Comparison of ENCODE assay signal across 8 mouse cellular contexts in genomic region chrX:7898880-7899874, GRCm38 (mm10). TPM values are rescaled to one million over a fixed set of nuclear protein-coding genes. Genes with fewer than 3 reads are reported as not detected.
DNase-seq lines count a peak whose midpoint lies in the region; ATAC-seq and TF ChIP-seq lines count a peak whose summit lies in the region.

Gene Pqbp1 (minus strand): TSS chrX:7899269.
Gene Timm17b (plus strand): TSS chrX:7899357.

- intact Hi-C loops in gastrocnemius, adult 2 months (cut with DNase I): no loop called here
- intact Hi-C loops in left cerebral cortex, adult 2 months (cut with DNase I): no loop called here

- peak; percentile 95 for ATAC-seq in common myeloid progenitor, adult 5-6 weeks (replicated peaks; ENCODE audit: low read depth, poor library complexity, severe bottlenecking)
- ATAC-seq in hindbrain, postnatal 0 days: peak; percentile 98
- ATAC-seq in megakaryocyte, adult 5-6 weeks (ENCODE audit: poor library complexity, severe bottlenecking): peak; percentile 94

- H3K4me3 ChIP-seq in gastrocnemius, adult 2 months: peak within 1 kb of the TSS; percentile 77
- H3K4me3 ChIP-seq in hindbrain, postnatal 0 days (ENCODE audit: low read length): peak within 1 kb of the TSS; percentile 54
- H3K4me3 ChIP-seq in left cerebral cortex, adult 2 months: peak within 1 kb of the TSS; percentile 66

- no peak for TF ChIP-seq CTCF in gastrocnemius, adult 2 months (IDR thresholded peaks at IDR 0.05)
- TF ChIP-seq CTCF in hindbrain, postnatal 0 days (IDR thresholded peaks at IDR 0.05; ENCODE audit: low read depth): no peak
- no peak for TF ChIP-seq CTCF in left cerebral cortex, adult 2 months (IDR thresholded peaks at IDR 0.05)

- peak within 1 kb of the TSS; percentile 93 for H3K27ac ChIP-seq in gastrocnemius, adult 2 months
- peak within 1 kb of the TSS; percentile 90 for H3K27ac ChIP-seq in hindbrain, postnatal 0 days
- H3K27ac ChIP-seq in left cerebral cortex, adult 2 months: peak within 1 kb of the TSS; percentile 91

- no peaks in the 10 kb centered on the region for H3K9me3 ChIP-seq in hindbrain, postnatal 0 days (ENCODE audit: low read length)

- no peaks in the 10 kb centered on the region for H3K27me3 ChIP-seq in hindbrain, postnatal 0 days (ENCODE audit: insufficient read depth, low read length)

- peak; percentile 94 for DNase-seq in ZHBTc4 (ENCODE audit: low read depth, low spot score)
- DNase-seq in gastrocnemius, adult 2 months: peak; percentile 92
- DNase-seq in hindbrain, postnatal 0 days (ENCODE audit: low spot score): peak; percentile 94
- DNase-seq in left cerebral cortex, adult 2 months (ENCODE audit: extremely low spot score in 1 of 2, low spot score in 2 of 2): peak; percentile 81 to 86
- peak; percentile 84 to 91 for DNase-seq in right cerebral cortex, adult 2 months (ENCODE audit: low spot score in 2 of 2)
- DNase-seq in urinary bladder, postnatal 14 days (ENCODE audit: low spot score): peak; percentile 88

- H3K9ac ChIP-seq in hindbrain, postnatal 0 days (replicated peaks; ENCODE audit: low read length): peak within 1 kb of the TSS; percentile 45

- 25% methylated on average over 62 of the region's 62 CpGs for WGBS in hindbrain, postnatal 0 days

- peak within 1 kb of the TSS; percentile 61 for H3K4me2 ChIP-seq in hindbrain, postnatal 0 days (ENCODE audit: low read depth, low read length)

- H3K36me3 ChIP-seq in hindbrain, postnatal 0 days (ENCODE audit: insufficient read depth, low read length): peaks cover 3% of the 10 kb centered on the region; the same call in 1 of the 2 replicates

- no peaks in the 10 kb centered on the region for H3K4me1 ChIP-seq in hindbrain, postnatal 0 days (ENCODE audit: insufficient read depth, low read length)

RNA-seq across cellular contexts. Expression of gene Pqbp1, which starts in this region (rescaled TPM):
- 156 and 162 TPM in 2 replicates for total RNA-seq in common myeloid progenitor, adult 5-6 weeks (2017)
- total RNA-seq in gastrocnemius, adult 2 months (2021): 10 to 100 TPM; 21.7 to 22.4 TPM
- total RNA-seq in hindbrain, postnatal 0 days (2014; rRNA removed): 83.8 and 100 TPM in 2 replicates
- 200 and 201 TPM in 2 replicates for polyA plus RNA-seq in hindbrain, postnatal 0 days (2015; fragmentation: Nextera tagmentation; extraction: Ambion mirVana)
- 10 to 100 TPM; 80.5 to 83.6 TPM for total RNA-seq in left cerebral cortex, adult 2 months (2021)
- total RNA-seq in megakaryocyte, adult 5-6 weeks (2015): 25.6 and 29.8 TPM in 2 replicates
- 116 and 123 TPM in 2 replicates for total RNA-seq in megakaryocyte, adult 5-6 weeks (2017)

RNA-seq across cellular contexts. Expression of gene Timm17b, which starts in this region (rescaled TPM):
- 42.2 and 54.8 TPM in 2 replicates for total RNA-seq in common myeloid progenitor, adult 5-6 weeks (2017)
- 10 to 100 TPM; 41.4 to 45.5 TPM for total RNA-seq in gastrocnemius, adult 2 months (2021)
- total RNA-seq in hindbrain, postnatal 0 days (2014; rRNA removed): 37.3 and 47.4 TPM in 2 replicates
- 125 and 133 TPM in 2 replicates for polyA plus RNA-seq in hindbrain, postnatal 0 days (2015; fragmentation: Nextera tagmentation; extraction: Ambion mirVana)
- total RNA-seq in left cerebral cortex, adult 2 months (2021): 10 to 100 TPM; 19.3 to 27.4 TPM
- 75.8 and 85.4 TPM in 2 replicates for total RNA-seq in megakaryocyte, adult 5-6 weeks (2015)
- 35.8 and 50.0 TPM in 2 replicates for total RNA-seq in megakaryocyte, adult 5-6 weeks (2017)

Comparison
In these comparisons a context has a peak if more than half of its experiments do, and no peak if none do; other contexts are left out.
1. Peak in every context shown above with its lines: DNase-seq, ATAC-seq, H3K4me3 ChIP-seq and H3K27ac ChIP-seq.